Mouse (Mus musculus): ENCODE data around the gene Lef1.
A peak's percentile ranks its signal among the peaks of the same experiment; 100 is the strongest.

Gene Lef1

DNA sequence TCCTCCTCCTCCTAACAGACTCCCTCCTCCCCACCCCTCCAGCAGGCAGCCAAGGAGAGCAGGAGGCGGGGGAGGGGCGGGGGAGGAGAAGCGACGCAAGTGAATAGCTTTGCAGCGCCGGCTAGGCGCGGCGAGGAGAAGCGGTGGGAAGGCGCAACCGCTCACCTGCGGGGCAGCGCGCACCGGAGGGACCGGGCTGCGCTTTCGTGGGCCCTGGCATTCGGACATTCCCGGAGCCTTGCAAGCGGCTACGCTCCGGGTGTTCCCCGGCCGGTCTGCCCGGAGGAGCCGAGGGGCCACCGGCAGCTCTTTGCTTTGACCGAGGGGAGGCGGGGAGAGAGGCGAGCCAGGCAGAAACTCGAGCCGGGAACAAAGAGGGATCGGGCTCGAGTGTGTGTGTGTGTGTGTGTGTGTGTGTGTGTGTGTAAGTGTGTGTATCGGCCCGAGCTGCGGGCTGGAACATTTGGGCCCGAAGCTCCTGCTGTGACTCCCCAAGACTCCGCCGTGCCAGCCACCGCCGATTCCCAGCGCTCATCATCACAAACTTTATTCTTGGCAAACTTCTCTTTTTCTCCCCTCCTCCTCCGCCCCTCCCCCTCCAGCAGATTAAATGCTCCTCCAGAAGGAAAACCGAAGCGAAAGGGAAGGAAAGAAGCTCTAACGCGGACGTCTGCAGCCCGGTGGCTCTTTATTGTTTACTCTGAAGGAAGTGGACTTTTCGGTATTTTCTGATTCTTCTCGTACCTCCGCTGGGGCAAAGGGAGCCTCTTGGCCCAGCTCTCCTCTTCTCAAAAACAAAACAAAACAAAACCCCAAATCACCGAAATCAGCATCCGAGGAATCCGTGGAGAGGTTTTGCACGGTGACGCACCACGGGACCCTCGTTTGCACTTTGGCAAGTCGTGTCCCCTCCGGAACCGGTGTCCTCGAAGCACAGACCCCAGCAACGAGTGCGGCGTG, at the start of gene Lef1:
Gene Lef1, plus strand, starts transcription at position 281 of the 960 bp plus-strand sequence.
- DNase-seq = peak; percentile 50 to 59

DNA sequence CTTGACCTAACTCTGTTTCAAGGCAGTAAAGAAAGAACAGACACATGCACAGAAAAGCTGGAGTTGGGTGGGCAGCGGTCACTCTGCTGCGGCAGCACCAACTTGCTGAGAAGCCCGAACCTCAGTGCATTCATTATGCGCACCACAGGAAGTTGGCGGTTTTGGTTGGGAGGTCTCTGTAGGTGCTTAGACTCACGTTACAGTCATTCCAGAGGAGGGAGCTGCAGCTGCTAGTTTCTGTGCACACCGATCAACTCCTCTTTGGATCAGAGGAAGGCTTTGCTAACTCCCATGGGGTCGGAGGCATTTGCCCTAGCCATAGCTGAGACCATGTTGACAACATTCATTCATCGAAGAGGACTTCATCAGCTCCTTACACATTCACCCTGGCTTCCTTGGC, 45.3 kb upstream of the Lef1 start:
- no peak for DNase-seq

DNA sequence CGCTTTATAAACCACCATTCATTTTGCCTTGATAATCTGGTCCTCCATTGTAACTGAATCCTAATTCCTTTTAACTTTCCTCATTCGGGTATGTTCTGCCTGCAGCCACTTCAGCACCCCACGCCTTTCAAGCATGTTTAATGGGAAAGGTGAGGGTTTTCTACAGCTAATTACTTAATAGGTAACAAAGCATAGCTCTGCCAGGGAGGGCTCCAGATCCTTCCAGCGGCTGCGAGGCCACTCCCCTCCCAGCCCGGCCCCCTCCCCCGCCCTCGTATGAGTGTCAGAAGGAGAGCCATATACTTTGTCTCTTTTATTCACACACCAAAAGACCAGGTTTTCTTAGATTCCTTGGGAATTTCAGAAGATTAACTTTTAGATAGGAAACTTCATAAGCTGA, 44.1 kb upstream of the Lef1 start:
- no peak for DNase-seq

DNA sequence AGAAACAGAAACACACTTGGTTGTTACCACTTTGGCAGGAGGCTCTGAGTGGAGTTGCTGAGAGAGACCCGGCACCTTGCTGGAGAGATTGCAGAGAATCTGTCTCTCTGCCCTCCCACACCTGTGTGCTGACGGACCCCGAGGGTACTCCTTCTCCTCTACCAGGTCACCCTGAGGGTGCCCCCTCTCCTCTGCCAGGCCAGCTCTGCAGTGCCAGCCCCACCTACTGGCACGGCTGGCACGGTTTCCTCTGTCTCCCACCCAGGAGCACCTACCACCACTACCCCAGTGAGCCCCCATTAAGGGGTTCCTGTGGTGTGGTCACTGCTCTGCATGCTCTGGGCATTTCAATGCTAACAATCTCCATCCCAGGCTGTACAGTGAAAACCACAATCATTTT, 42.3 kb upstream of the Lef1 start:
- DNase-seq = no peak

DNA sequence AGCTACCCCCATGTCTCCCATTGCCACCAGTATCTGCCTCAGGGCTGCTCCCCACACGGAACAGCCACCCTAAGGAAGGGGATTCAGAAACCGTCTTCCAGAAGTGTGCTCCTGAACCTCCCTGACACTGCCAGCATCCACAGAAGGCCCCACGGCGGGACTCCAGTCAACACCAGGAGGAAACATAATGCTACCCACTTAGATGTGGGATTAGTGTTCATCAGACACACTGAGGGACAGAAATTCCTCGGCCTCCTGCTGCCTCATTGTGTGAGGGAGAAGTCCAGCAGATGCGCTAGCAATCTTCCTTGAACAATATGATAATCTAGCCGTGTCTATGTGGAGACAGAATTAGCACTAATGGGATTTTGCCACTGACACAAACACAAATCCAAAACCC, 40.1 kb upstream of the Lef1 start:
- no peak for DNase-seq

DNA sequence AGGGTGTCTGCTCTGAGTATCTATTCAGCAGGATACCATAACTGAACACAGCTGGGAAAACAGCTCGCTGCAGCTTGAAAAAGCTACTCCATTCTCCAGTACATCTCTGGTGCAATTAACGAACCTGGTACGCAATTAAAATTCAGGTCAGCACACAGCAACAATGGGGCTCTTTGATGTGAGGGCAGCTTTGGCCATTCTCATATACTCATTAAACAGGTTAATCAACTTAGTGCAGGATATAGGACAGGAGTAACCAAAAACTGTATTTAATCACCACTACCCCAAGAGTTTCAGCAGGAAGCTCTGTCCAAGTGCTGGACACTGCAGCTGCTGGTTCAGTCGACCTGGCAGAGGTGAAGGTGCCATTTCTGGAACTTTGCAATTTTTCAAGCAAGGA, 37.6 kb upstream of the Lef1 start:
- DNase-seq = no peak

DNA sequence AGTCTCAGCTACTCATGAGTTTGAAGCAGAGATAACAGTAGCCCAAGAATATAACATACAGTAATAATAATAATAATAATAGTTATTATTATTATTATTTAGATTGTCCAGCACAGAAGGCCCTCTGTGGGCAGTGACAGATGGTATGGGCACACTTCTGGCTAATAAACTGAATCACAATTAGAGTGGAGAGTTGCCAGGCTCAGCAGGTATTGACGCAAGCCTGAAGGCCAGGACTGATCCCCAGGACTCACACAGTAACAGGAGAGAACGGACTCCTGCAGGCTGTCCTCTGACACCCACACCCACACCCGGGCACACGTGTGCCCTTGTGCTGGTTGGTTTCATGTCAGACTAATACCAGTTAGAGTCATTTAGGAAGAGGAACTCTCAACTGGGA, 36.3 kb upstream of the Lef1 start:
- no peak for DNase-seq

DNA sequence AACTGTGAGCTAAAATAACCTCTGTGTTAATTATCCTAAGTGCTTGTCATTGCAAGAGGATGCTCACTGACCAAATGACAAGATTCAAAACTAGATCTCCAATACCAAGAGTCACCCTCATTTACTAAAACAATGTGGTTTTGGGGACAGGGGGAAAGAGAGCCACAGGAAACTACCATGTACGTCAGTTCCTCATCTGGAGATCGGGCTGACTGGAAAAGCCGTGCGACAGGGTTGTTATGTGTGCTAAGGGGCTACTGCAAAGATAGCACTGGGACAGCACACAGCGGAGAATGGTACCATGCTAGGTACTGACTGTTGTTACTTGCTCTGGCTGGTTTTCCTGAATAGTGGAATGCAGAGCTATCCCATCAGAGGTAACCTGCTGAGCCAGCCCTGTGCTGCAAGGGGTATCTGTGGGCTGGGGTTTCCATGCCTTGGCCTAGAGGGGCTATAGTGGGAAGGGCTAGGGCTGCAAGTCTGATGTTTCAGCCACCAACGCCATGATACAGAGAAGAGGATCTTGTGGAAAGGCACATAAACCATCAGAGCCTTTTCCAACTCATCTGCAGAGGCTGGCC, 32.1 kb upstream of the Lef1 start:
- no peak for DNase-seq

DNA sequence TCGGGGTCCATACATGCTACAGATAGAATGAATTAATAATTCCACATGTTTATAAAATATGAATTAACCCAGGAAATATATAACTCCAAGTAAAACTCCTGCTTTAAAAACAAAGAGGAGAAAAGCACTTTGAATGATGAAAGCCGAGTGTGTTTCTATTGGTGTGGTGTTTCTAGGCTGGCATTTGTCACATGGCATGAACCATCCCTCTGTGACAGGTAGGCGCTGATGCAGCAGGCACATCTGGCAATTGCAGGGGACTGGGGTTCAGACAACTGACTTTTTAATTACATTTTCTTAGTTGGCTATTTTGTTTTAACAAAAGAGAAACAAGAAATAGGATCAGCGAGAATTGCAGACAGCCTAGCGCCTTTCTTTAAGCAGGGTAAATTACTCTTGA, 31.6 kb upstream of the Lef1 start:
- no peak for DNase-seq

DNA sequence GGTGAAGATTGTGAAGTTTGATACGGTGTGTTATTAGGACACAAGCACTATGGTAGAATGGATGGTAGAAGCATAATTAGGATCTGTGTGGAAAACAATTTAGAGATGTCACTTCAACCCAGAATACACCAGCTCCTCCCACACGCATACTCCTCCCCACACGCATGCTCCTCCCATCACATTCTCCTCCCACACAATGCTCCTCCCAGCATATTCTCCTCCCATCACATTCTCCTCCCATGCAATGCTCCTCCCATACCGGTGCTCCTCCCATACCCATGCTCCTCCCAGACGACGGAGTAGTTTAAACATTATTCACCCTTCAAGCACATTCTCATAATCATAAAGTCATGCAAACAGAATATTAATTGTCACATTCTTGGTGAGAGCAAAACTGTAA, 26.5 kb upstream of the Lef1 start:
- DNase-seq = peak in 1 of 2 experiments; percentile 14

DNA sequence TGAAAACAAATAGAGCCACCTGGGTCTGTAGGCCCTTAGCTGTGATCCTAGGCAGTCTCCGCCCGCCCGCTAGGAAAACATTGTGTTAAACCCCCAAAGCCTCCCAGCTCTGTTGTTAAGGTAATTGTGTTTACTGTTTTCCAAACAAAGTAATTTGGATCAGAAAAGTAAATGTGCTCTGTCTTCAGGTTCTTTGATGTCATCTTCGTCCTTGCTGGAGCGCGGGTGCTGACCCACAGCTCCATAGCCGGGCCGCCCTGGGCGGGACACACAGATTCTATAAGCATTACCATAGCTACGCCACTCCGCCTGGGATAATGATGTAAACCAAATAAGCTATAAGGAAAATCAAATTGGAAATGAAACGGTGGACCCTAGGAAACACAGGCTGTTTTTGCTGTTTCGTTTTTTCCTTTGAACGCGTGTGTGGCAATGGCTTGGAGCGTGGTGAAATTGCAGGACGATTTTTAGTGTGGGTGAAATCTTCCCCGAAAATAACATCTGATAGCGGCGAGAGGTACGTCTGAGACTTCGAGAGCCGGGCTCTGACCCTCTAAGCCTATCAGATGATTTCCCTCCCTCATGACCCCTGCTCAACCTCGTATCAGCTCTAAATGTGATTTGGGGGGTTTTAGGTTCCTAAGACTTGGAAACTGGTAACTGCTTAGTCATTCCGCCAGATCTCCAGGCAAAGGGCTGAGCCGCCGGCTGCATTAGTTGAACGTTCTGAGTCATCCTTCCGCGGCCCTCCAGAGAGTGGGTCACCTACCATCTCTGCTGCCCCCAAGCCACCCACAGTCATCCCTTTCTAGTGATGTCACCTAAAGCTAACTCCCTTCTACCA, 25.3 kb upstream of the Lef1 start:
- peak in 1 of 2 experiments; percentile 12 for DNase-seq

DNA sequence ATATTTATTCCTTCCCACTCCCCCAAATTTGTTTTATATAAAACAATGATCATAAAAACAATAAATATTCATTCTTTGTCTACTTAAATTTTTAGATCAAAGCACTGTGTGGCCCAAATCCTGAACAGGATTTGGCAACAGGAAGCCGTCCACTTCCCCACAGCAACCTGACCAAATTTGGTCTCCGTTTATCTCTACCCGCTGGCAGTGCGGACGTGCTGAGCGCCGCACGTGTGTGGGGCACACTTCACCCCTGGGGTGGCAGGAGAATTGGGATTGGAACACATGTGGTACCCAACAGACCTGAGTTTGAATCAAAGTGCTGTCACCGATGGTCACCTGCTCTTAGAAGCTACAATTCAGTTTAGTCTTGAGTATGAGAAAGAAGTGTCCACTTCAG, 24.3 kb upstream of the Lef1 start:
- DNase-seq = no peak

DNA sequence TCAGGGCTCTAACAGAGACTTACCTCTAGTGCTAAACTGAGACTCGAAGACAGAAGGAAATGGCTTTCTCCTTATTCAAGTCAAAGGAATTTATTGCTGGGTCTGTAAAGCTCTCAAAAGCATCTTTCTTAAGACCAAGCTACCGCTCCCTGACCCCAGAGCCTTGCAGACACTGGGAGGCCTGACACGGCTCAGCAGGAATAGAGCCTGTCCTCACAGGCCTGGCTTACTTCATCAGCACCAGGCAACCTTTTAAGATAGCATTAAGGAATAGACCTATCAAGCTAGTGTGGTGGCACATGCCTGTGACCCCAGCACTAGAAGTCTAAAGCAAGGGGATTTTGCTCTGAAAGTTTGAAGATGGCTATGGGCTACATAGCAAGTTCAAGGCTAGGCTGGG, 20.6 kb upstream of the Lef1 start:
- DNase-seq = no peak

DNA sequence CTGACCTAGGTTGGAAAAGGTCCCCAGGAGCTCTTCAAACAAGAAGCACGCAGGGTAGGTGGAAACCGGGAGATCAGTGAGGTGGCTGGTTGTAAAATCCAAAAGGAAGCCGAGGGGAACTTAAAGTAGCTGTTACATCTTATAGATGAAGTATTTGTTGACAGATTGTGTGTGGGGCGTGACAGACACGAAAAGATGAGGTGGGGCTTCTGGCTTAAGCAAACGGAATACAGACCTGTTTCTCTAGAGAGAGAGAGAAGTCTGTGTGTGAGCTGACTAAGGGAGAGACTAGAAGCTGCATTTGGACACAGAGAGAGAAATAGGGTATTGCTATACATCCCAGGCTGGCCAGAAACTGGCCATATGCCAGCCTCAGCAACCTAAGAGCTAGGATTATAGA, 18.2 kb upstream of the Lef1 start:
- DNase-seq = no peak

DNA sequence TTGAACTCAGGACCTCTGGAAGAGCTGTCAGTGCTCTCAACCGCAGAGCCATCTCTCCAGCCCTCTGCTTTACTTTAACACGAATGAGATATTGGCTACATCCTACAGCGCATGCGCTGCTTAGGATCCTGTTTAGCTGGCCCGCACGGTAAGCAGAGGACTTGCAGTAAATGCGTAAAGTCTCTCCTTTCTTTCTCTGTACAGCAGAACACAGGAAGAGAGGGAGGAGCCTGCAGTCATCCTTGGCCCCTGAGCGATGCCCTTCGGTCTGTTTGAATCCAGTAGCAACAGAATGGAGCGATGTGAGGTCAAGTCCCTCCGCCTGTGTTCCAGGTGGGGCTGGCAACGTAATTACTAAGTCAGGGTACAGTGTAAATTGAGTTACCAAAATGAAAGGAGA, 16.5 kb upstream of the Lef1 start:
- DNase-seq = no peak

DNA sequence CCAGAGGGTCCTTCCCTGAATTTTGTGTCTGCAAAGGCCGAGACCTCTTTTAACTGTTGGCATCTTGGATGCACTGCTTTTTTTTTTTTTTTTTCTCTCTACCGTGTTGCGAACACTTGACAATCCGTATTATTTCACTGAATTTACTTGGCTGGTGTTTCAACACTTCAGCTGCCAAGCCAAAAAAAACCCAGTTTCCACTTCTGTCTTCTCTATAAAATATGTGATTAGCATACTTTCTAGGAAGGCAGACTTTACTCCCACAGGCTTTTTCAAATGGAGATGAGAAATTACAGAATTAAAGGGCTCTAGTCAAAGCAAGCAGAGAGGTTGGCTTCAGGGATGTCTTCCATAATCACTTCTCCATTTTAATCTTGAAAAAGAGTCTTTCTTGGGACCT, 14.2 kb upstream of the Lef1 start:
- DNase-seq = no peak

DNA sequence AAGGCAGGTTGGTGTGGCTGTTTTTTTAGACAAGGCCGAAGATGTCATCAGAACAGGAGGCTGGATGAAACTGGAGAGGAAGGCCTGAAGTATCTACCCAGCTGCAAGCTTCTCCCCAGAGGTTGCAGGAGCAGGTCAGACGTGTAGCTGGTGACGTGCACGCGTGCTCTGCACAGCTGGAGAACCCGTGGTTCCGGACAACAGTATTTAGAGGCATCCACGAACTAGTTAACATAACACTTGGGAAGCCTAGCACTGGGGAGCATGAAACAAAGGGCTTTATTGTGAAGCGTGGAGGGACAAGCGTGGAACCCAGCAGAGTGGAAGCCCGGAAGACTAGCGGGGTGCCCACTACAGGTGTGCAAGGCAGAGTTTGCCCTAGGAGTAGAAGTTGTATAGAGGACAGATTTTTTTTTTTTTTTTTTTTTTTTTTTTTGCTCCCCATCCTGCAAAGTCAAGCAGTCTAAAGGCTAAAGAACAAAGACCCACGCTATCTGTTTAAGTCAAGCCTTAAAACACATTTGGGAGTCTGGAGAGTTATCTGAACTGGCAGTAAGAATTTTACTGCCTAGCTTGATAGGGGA, 8.0 kb upstream of the Lef1 start:
- DNase-seq = no peak

DNA sequence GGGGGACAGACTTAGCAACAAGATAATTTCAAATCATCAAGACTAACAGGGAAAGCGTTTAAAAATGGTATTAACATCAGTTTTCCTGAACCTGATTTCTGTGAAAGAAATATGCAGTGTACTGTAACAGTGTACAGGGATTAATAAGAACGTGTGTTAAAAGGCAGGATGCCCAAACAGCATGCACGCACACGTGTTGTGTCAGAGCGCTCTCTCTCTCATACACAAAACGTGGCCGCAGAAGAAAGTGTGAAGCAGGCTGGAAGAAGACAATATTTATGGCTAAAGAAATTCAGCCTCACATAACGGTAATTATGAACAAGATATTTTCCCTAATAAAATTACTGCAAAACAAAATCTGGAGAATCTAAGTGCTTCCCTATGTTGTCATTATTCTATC, 4.9 kb upstream of the Lef1 start:
- DNase-seq = no peak

DNA sequence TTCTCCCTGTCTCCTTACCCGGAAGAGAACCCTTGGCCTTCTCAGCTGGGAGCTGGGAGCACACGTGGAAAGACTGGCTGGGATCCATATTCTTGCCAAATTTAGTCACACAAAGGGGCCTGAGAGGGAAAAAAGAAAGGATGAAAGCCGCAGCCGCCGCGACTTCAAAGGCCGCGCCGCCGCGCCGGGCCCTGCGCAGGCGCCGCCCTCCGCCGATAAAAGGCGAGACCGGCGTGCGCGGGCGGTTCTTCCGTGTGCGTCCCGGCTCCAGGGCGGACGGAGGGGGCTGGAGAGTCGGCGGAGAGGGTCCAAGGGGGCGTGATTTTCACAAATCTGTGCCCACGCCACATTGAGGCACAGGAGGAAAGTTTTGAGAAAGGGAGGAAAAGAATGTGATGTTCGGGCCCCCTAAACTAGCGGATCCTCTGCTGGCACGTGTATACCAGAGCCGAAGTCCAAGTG, 4.3 kb upstream of the Lef1 start:
- peak; percentile 43 to 55 for DNase-seq

DNA sequence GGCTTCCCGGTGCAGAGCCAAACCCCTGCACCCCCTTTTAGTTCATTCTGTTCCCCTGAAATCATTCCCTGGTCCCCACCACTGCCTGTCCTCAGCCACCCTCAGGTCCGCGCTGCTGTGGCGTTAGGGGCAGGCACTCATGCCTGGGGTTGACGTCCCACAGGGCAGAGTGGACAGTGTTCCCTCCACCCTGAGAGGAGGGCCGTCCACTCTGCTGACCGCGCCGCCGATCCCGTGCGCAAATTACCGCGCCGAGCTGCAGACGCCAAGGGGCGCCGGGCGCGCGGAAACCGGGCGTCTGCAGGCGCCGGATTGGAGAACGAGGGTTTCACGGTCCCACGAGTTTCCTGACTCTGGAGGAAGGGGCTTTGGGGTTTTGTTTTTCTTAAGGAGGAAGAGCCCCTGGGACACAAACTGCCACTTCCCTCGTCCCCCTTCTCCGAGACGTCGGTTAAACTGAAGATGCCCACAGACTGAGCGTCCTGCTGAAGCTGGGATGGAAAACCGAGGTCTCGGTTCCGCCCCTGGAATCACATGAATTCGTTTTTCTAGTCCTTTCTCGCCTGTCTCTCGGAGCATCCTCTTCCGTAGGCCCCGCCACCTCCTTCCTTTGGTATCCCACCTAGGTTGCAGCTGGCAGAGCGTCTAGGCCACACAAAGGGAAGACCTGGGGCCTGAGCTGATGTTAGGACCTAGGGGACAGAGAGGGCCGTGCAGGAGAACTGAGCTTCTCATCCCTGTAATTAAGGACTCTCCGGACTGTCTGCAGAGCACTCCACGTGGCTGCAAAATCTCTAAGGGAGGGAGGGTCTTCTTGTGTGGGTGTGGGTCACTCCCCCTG, 3.6 kb upstream of the Lef1 start:
- peak; percentile 44 to 56 for DNase-seq

DNA sequence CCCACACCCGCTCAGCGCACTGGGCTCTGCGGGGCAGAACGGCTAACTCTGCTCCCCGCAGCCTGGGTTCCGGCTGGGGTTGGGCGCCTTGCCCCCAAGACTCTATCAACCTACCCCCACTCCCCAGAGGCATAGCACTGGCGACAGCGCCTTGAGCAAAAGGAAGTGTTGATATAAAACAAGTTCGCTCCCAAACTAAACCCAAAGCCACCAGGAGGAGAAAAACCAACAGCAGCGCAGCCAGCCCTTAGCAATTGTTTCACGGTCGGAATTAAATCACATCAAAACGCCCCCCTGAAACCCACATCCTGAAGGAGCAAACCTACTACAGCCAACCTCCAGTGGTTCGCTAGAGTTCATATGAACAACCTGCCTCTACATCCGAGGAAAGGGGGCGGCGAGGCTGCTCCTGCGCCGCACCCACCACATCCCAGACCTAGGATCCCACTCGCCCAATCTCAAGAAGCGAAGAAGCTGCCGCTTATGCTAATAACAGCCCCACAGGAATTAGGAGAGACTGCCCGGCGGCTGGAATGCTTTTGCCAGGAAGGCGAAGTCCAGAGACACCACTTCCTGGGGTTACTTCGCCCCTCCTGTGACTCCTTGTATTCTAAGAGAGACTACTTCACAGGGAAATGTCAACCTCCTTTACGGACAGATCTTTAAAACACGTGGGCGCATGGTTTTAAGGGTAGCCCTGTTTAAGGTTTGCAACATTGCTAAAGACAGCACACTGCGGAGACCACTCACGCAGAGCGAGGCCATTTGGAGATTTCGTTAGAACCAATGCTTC, 2.8 kb upstream of the Lef1 start:
- peak; percentile 35 to 47 for DNase-seq
